Mouse (Mus musculus): Measurements from ENCODE around the gene 4930452B06Rik.

4930452B06Rik gene

DNA sequence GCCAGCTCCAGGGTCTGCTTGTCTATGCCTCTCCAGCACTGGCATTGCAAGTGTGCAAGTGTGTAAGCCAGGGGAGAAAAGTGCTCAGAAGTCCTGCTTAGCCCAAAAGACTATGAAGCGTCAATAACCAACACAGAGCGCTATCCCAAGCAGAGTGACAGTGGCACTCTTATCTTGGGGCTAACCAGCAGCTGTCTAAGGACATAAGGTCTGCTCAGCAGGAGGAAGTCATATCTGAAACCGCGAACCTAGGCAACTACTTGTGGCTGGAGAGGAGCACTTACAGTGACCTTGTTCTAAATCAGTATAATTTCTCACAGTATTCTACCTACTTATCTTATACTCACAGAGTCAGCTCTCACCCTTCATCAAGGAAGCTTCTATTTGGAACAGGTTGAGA is 214.9 kb downstream of the 4930452B06Rik start:
- no peak for DNase-seq (ENCODE audit: low spot score)

DNA sequence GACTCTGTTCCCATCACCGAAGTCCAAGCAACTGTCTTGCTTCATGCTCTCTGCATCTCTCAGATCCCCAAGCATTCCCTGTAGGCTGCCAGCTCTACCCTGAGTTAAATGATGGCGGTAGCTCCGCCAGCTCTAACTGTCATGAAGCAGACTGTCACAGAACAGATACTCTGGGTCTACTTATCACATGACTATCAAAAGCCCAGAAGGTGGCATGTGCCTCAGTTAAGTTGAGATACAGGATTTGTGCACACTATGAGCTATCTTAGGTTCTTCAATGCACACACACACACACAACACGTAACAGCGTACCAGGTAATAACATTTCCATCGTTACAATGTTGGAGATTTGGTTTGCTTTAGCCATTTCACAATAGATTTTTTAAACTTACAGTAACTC is 215.7 kb downstream of the 4930452B06Rik start:
- no peak for DNase-seq (ENCODE audit: low spot score)

DNA sequence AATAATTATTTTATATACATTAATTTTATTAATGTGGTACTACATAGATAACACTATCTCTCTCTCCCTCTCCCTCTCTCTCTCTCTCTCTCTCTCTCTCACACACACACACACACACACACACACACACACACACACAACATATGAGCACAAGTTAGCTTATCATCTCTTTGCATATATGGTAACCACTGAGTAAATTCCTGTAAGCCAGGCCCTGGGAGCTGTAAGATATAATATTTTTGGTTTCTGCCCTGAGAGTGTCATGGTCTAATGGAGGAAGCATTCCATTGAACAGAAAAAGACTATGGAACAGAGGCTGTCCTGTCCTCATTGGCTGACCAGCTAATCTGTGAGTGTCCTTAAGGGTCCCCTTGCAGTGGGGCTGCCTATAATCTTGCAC is 216.7 kb downstream of the 4930452B06Rik start:
- DNase-seq (ENCODE audit: low spot score): no peak

DNA sequence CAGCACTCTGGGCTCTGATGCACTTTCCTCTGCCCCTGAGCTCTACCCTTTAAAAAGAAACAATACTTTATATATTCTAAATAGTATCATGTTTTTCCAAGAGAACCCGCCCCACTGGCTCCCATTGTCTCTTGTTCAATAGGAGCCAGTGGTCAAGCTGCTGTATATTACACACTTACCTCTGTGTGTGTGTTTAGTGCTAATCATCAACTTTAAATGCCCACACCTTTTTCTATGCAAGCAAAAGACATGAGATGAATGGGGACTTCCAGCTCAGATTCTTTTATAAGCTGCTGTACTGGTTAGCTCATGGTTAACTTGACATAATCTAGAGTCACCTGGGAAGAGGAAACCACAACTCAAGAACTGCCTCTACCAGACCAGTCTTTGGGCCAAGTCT is 218.7 kb downstream of the 4930452B06Rik start:
- DNase-seq (ENCODE audit: low spot score): no peak

DNA sequence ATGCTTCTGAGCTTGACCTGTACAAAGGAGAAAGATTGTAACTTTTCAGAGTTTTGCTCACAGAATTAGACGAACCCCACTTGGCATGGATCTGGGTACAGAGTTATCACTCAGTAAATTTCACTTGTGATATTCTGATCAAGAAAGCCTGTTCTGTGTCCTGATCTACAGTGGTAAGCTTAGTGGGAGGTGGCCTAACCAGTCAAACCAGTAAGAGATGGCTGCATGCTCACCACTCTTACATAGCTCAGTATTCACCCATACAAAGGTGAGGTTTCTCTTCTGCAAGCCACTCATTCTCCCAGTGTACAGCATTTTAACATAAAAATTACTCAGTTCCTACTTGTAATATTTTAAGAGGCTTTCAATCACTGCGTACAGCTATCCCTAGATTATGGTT is 221.7 kb downstream of the 4930452B06Rik start:
- DNase-seq (ENCODE audit: low spot score): no peak

DNA sequence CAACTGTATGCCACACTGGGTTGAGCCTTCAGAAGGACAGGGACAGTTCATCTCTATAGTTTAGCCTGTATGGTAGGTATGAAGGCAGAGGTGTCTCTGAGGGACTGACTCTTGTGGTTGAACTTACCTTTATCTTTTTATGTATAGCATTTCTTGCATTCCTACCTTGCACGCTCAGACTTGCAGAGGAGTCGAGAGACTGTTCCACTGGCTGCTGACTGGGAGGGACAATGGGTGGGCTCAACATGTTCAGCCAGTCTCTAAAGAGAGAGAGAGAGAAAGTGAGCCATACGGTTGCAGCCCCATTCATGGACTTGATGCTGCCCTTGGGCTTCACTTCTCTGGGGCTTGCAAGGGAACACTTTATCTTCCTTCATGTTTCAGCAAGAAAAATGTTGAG is 223.3 kb downstream of the 4930452B06Rik start:
- DNase-seq (ENCODE audit: low spot score): no peak

DNA sequence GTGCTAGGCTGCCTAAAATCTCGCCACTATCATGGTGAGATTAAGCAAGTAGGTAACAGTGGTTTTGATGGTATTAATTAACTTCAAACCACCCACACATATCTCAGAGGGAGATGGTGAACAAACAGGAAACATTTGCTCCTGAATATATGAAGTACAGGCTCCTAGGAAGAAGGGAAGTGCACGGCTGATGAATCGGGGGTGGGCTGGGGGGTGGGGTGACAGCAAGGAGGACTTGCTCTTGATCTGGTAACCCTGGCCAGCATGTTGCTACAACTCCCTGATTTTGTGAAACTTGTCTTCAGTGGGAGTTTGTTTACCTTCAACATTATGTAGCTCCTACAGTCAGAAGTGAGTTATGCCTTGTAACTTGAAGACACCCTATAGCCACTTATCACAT is 224.4 kb downstream of the 4930452B06Rik start:
- no peak for DNase-seq (ENCODE audit: low spot score)

DNA sequence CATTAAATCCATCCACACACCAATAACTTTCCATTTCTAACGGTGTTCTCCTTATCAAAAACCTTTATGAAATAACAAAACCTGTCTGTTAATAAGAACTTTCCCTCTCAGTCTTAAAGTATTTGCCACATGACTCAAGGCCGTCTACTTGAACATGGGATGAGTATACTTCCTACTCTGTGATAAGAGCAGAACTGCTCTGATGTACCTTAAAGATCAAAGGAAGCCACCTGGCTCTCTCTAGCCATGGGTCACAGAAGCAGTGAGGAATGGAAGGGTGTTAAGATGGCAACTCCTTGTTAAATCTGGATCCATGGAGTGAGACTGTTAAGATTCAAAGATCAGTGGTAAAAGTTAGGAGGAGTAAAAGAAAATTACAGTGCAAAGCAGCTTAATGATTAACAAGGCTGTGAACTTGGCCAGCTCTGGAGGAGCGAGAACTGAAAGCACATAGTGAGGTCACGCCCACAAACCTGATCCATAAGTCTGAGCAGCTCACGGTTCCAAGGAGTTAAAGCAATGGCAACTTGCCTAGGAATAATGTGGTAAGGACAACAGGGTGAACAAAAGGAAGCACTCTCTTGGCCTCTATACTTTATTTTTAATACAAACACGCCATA is 235.3 kb downstream of the 4930452B06Rik start:
- no peak for DNase-seq (ENCODE audit: low spot score)

DNA sequence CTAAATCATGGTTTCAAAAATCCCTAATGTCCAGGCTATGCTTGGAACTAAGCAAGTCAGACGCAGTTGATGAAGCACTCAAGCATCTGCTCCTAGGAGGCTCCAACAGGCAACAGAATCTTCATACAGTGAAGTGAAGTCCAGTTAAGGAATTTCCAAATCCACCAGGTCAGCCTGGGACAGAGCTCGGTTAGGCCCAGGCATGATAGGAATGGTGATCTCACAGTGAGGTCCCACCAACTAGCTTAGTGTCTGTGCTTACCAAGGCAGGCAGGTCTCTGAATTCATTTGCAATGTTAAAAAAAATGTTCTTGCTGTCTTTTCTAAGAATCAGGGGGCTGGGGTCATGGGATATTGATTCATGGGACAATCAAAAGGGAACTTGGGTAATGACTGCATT is 236.3 kb downstream of the 4930452B06Rik start:
- no peak for DNase-seq (ENCODE audit: low spot score)

DNA sequence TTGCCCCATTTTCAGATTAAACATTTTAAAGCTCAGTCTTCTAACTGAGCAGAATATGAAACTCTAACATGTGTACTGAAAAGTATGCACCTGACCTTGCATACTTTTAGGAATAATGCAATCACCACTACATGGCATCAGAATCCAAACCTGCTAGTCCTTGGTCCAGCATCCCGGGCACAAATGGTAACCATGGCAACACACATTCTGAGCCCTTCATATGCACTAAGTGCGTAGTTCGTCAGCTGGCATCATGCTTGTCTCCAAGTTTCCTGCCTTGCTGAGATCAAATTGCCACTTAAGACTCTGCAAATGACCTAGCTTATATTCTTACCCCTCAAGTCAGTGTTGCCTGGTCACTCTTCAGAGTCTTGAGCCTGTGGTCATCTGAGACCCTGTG is 243.2 kb downstream of the 4930452B06Rik start:
- DNase-seq (ENCODE audit: low spot score): no peak

DNA sequence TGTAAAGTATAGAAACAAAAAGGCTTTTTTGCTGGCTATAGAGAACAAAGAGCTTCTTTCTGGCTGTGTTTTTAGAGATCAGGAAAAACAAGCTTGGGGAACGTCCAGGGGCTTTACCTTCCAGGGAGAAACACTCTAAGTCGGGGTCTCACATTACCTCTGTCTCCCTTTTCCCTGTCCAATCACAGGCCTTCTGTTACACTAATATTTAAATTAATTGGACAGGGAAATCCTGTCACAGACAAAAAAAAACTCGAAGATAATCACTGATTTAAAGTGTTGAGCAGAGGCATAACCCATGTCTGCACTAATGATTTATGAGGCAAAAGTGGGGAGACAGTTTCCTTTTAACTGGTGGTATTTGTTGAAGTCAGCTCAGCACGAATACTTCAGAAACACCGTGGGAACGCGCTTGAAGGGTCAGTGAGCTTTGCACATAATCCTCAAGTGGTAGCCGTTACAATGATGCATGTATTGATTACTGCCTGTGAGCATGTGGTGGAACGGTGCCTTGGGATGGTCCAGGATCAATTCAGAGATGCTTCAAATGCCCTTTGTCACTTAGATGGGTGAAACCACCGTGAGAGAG is 244.7 kb downstream of the 4930452B06Rik start:
- DNase-seq (ENCODE audit: low spot score): no peak

DNA sequence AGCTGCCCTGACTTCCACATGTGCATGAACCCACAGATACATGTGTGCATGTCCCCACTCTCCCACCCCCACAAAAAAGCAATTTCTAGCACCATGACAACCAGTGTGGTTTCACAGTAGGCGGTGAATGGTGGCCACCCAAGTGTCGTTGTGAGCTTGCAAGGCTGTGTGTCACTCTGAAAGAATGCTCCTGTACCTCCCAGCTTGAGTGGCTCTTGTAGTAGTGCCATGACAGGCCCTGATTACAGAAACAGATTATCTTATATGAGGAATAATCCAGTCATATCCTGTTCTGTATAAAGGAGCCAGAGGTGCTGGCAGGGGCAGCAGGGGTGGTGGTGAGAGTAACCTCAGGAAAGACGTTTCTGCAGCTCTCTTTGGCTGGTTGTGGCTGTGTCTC is 247.4 kb downstream of the 4930452B06Rik start:
- DNase-seq (ENCODE audit: low spot score): no peak

DNA sequence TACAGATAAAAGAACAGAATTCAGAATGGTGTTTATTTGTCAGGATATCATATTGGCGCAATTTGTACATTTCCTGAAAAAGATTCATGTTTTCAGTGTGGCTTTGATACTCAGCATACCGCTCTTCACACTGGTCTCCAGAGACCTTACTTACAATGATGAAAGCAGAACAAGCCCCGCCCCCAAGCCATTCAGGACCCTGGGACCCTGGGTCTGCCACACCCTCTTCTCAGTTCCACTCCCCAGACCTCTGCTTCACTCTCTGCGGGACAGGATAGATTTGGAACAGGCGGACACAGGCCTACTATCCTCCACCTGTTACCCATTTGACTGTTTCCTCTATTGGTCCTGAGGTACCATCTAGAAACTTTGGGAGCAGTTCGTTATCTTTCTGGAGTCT is 260.1 kb downstream of the 4930452B06Rik start:
- DNase-seq (ENCODE audit: low spot score): no peak

DNA sequence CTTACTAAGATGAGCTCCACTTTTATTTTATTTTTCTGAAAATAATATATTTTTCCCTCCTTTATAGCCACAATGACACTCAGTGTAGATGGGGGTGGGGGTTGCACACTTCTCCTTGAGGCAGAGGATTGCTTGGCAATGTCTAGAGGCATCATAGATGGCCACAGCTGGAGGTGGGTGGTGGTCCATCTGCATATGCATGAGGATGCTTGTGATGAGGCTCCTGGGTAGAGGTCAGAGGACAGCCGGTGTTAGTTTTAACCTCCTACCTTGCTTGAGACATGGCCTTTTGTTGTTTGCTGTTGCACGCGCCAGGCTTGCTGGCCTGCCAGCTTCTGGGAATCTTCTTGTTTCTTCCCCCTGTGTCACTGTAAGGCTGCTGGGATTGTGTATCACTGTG is 262.7 kb downstream of the 4930452B06Rik start:
- no peak for DNase-seq (ENCODE audit: low spot score)

DNA sequence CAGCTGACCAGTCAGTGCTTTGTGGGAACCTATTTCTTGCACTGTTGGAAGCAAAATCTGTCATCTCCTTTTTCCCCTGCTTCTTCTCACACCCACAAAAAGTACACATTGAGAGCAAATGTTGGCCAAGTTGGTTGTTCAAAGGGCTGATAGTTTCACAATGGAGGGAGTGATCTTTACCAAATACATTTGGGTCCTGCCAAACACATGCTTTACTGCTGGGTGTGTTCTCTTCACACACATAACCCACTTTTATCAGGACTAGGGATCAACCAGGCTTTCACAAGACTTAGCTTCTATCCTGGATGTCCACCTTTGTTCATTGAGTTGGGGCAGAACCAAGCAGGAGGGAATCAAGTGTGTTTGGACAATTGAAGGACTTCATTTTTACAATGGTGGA is 267.5 kb downstream of the 4930452B06Rik start:
- no peak for DNase-seq (ENCODE audit: low spot score)

DNA sequence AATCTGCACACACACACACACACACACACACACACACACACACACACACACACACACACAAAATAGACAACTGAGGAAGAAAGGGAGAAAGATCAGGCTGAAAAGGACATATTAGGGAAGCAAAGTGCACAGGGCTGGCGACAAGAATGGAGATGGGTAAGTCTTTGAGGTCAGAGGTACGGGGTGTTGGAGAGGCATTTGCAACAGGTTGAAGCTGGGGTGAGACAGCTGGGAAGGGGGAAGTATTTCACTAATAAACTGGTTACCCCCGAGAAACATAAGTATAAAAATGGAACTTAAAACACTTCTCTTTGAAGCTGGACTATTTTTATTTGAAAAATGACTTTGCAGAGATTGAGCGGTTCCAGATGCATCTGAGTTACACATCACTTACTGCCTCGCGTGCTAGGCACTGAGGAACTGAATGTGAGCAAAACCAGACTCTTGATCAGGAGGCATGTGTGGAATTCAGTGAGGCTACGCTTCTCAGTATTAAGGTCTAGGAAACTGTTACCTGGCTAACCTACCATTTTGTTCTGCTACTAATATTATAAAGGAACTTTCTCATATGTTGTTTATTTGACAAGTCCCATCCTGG is 270.3 kb downstream of the 4930452B06Rik start:
- DNase-seq (ENCODE audit: low spot score): no peak

DNA sequence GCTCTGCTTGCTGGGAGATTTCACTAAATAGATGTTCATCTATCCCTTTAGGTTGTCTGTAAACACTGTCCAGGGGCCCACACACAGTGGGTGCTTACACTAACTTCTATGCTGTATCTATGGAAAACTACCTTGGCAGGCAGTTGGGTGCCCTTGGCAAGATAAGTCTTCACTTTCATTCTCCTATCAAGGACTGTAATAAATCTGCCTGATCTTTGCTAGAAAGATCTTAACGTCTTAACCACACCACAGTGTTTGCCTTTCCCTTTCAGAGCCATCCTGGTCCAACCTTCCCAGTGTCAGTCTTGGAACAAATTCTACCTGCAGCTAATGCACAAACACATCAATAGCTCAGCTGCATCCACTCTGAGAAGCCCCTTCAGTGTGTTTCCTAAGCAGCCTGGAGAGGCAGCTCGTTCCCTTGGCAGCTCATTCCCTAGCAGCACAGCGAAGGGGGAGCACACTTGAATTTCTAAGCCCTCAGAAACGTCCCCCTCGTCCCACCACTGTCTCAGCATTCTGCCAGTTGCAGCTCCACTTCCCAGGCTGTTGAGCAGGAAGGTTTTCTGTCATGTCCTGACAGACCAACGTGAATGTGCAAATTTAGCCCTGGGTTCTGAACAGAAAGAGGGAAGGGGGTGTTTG is 273.7 kb downstream of the 4930452B06Rik start:
- no peak for DNase-seq (ENCODE audit: low spot score)
